Mouse (Mus musculus): ENCODE measurements around the gene Serinc5. TPM values are rescaled to one million over a fixed set of nuclear protein-coding genes. Genes with fewer than 3 reads are reported as not detected.

Gene Serinc5
- polyA plus RNA-seq, 1 experiment, result 24.3 TPM

DNA sequence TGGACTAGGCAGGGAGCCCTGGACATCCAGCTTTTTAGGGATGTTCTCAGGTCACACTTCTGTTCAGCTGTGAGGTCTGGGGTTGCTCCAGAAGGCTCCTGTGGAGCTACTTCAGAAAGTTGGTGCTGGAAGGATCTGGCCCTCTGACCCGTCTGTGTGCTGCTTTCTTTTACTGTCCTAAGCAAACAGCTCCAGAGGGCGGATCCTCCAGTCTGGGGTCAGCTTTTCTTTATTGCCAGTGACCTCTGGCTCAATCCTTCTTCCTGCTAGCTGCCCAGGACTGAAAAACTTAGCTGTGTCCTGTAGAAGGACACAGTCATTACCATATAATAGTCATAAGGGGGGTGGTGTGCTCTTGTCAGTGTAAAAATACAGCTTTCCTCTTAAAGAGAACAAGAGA lies 24.1 kb downstream of the Serinc5 start:
- Histone ChIP-seq H3K4me1 (ENCODE audit: control insufficient read depth, insufficient read depth, insufficient read length, low read length) (peaks cover 8% of the 10 kb centered on the region; the same call in 1 of the 2 replicates), H3K27ac (ENCODE audit: insufficient read depth, low read depth, low read length) (no peak overlapping the region), H3K27me3 (ENCODE audit: control insufficient read depth, insufficient read depth, low read length) (no peaks in the 10 kb centered on the region), H3K36me3 (ENCODE audit: control insufficient read depth, insufficient read depth, low read length) (no peaks in the 10 kb centered on the region), H3K4me3 (ENCODE audit: low read depth, low read length) (no peak overlapping the region)
- 60% methylated on average over 2 of the region's 2 CpGs for WGBS
- TF ChIP-seq POLR2A (IDR thresholded peaks at IDR 0.05; ENCODE audit: low read depth, low read length), result no peak

DNA sequence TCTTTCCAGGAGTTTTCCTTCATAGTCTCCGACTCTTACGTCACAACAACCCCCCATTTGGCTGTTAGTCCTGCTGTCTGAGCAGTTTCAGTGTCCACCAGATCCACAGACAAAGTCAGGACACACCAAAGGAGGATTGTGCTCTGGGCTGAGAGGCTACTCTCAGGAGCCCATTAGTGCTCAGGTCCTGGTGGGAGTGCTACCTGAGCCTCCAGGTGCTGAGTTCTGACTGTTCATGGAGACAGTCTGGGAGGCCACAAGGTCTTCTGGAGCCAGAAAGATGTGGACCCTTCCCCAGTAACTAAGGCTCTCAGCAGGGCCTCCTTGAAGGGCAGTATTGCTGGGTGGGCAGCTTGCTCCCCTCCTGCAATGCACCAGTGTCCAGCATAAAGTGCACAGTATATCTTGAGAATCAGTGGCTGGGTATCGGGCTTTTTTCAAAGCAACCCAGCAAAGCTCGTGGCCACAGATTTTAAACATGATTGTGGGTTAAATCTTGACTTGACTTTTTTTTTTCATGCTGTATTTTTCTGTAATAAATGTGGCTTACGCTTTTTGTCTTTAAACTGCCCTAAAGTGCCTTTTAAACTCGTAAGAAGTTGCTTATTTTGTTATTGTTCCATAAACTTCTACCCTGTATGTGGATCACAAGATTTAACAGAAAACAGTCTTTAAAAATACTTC lies 25.5 kb downstream of the Serinc5 start:
- Histone ChIP-seq H3K27ac (ENCODE audit: insufficient read depth, low read depth, low read length) (no peak overlapping the region), H3K27me3 (ENCODE audit: control insufficient read depth, insufficient read depth, low read length) (no peaks in the 10 kb centered on the region), H3K4me1 (ENCODE audit: control insufficient read depth, insufficient read depth, insufficient read length, low read length) (peaks cover 11% of the 10 kb centered on the region; the same call in 1 of the 2 replicates), H3K36me3 (ENCODE audit: control insufficient read depth, insufficient read depth, low read length) (no peaks in the 10 kb centered on the region), H3K4me3 (ENCODE audit: low read depth, low read length) (no peak overlapping the region)
- TF ChIP-seq CTCF (IDR thresholded peaks at IDR 0.05; ENCODE audit: extremely low read depth, insufficient read length, insufficient replicate concordance, low read depth, low read length), result no peak
- TF ChIP-seq POLR2A (IDR thresholded peaks at IDR 0.05; ENCODE audit: low read depth, low read length), result no peak
- WGBS, result 37% methylated on average over 6 of the region's 6 CpGs

GRCm38 (mm10) chr13:92636910-92637275 lies 26.0 kb downstream of the Serinc5 start:
- peaks cover 11% of the 10 kb centered on the region; the same call in 1 of the 2 replicates for H3K4me1 ChIP-seq (ENCODE audit: control insufficient read depth, insufficient read depth, insufficient read length, low read length)
- TF ChIP-seq POLR2A (IDR thresholded peaks at IDR 0.05; ENCODE audit: low read depth, low read length), result no peak
- TF ChIP-seq CTCF (IDR thresholded peaks at IDR 0.05; ENCODE audit: extremely low read depth, insufficient read length, insufficient replicate concordance, low read depth, low read length), result no peak
- 1% methylated on average over 7 of the region's 7 CpGs for WGBS
- no peaks in the 10 kb centered on the region for H3K27me3 ChIP-seq (ENCODE audit: control insufficient read depth, insufficient read depth, low read length)
- H3K4me3 ChIP-seq (ENCODE audit: low read depth, low read length), result no peak overlapping the region; the same call in 1 of the 2 replicates
- H3K36me3 ChIP-seq (ENCODE audit: control insufficient read depth, insufficient read depth, low read length), result no peaks in the 10 kb centered on the region
- H3K27ac ChIP-seq (ENCODE audit: insufficient read depth, low read depth, low read length), result no peak overlapping the region

GRCm38 (mm10) chr13:92639093-92640014 lies 28.5 kb downstream of the Serinc5 start:
- TF ChIP-seq CTCF (IDR thresholded peaks at IDR 0.05; ENCODE audit: extremely low read depth, insufficient read length, insufficient replicate concordance, low read depth, low read length), result no peak
- no peak for TF ChIP-seq POLR2A (IDR thresholded peaks at IDR 0.05; ENCODE audit: low read depth, low read length)
- WGBS, result 72% methylated on average over 12 of the region's 12 CpGs
- Histone ChIP-seq H3K27me3 (ENCODE audit: control insufficient read depth, insufficient read depth, low read length) (no peaks in the 10 kb centered on the region), H3K27ac (ENCODE audit: insufficient read depth, low read depth, low read length) (peak overlapping the region; percentile 25; the same call in 1 of the 2 replicates), H3K4me1 (ENCODE audit: control insufficient read depth, insufficient read depth, insufficient read length, low read length) (peaks cover 11% of the 10 kb centered on the region; the same call in 1 of the 2 replicates), H3K4me3 (ENCODE audit: low read depth, low read length) (no peak overlapping the region), H3K36me3 (ENCODE audit: control insufficient read depth, insufficient read depth, low read length) (no peaks in the 10 kb centered on the region)

DNA sequence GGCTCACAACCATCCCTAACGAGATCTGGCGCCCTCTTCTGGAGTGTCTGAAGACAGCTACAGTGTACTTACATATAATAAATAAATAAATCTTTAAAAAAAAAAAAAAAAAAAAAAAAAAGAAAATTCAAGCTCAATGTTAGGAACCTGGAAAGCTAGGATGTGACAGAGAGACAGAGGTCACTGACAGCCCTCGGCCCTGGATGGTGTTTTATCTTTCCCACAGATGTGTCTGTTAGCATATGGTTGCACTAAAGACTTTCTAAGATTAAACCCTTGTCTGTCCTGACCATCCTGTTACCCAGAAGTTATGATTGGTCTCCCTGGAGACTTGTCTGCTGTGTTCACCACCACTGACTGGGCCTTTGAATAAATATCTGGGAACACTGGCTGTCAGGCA lies 33.3 kb downstream of the Serinc5 start:
- no peak for TF ChIP-seq POLR2A (IDR thresholded peaks at IDR 0.05; ENCODE audit: low read depth, low read length)
- TF ChIP-seq CTCF (IDR thresholded peaks at IDR 0.05; ENCODE audit: extremely low read depth, insufficient read length, insufficient replicate concordance, low read depth, low read length), result no peak
- H3K4me3 ChIP-seq (ENCODE audit: low read depth, low read length), result no peak overlapping the region
- no peaks in the 10 kb centered on the region for H3K27me3 ChIP-seq (ENCODE audit: control insufficient read depth, insufficient read depth, low read length)
- H3K36me3 ChIP-seq (ENCODE audit: control insufficient read depth, insufficient read depth, low read length), result no peaks in the 10 kb centered on the region
- 95% methylated on average over 3 of the region's 3 CpGs for WGBS
- H3K4me1 ChIP-seq (ENCODE audit: control insufficient read depth, insufficient read depth, insufficient read length, low read length), result peaks cover 5% of the 10 kb centered on the region; the same call in 1 of the 2 replicates
- H3K27ac ChIP-seq (ENCODE audit: insufficient read depth, low read depth, low read length), result no peak overlapping the region

DNA sequence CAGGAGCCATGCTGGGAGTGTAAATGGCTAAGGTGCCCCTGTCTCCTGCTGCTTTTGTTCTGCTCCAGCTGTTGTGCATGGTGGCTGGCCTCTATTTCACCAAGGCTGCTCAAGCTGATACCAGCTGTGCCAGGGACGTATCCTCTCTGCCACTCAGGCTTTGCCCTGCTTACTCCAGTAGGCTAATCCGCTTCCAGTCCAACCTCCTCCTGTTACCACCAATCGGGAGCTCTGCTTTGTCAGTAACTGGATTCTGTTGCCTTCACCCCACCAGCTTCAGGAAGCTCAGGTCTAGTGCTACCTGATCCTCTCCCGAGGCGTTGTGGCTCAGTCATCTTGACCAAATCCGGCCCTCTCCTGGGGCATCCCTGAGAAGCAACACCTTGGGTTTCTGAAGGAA lies 33.9 kb downstream of the Serinc5 start:
- TF ChIP-seq CTCF (IDR thresholded peaks at IDR 0.05; ENCODE audit: extremely low read depth, insufficient read length, insufficient replicate concordance, low read depth, low read length) (no peak), POLR2A (IDR thresholded peaks at IDR 0.05; ENCODE audit: low read depth, low read length) (no peak)
- H3K36me3 ChIP-seq (ENCODE audit: control insufficient read depth, insufficient read depth, low read length), result no peaks in the 10 kb centered on the region
- WGBS, result 96% methylated on average over 6 of the region's 6 CpGs
- H3K27me3 ChIP-seq (ENCODE audit: control insufficient read depth, insufficient read depth, low read length), result no peaks in the 10 kb centered on the region
- H3K4me1 ChIP-seq (ENCODE audit: control insufficient read depth, insufficient read depth, insufficient read length, low read length), result peaks cover 3% of the 10 kb centered on the region; the same call in 1 of the 2 replicates
- H3K27ac ChIP-seq (ENCODE audit: insufficient read depth, low read depth, low read length), result no peak overlapping the region
- no peak overlapping the region for H3K4me3 ChIP-seq (ENCODE audit: low read depth, low read length)

DNA sequence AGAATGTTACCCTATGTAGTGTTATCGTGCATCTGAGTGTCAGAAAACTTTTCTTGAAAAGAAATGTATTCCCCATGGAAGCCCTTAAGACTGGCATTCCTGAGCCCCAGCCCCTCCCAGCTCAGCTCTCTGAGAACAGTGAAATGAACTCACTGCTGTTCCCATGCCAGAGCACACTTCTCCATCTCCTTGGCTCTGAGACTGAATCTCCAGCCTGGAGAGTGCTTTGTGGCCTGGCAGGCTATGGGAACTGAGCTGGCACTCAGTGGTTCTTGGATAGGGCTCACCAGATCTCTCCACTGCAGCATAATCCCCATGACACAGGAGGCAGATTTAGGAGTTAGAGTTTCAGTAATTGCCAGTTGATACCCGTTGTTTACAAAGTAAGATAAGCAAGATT lies 36.8 kb downstream of the Serinc5 start:
- TF ChIP-seq CTCF (IDR thresholded peaks at IDR 0.05; ENCODE audit: extremely low read depth, insufficient read length, insufficient replicate concordance, low read depth, low read length) (no peak), POLR2A (IDR thresholded peaks at IDR 0.05; ENCODE audit: low read depth, low read length) (no peak)
- Histone ChIP-seq H3K27ac (ENCODE audit: insufficient read depth, low read depth, low read length) (no peak overlapping the region), H3K4me1 (ENCODE audit: control insufficient read depth, insufficient read depth, insufficient read length, low read length) (no peaks in the 10 kb centered on the region), H3K4me3 (ENCODE audit: low read depth, low read length) (no peak overlapping the region), H3K27me3 (ENCODE audit: control insufficient read depth, insufficient read depth, low read length) (no peaks in the 10 kb centered on the region), H3K36me3 (ENCODE audit: control insufficient read depth, insufficient read depth, low read length) (no peaks in the 10 kb centered on the region)
- 55% methylated on average over 2 of the region's 2 CpGs for WGBS

All from small intestine, adult 2 months (tissue).